8 mouse cellular contexts compared by ENCODE assay signal in genomic region chr16:17530640-17531288, GRCm38 (mm10). TPM values are rescaled to one million over a fixed set of nuclear protein-coding genes. Genes with fewer than 3 reads are reported as not detected.
DNase-seq lines count a peak whose midpoint lies in the region; ATAC-seq and TF ChIP-seq lines count a peak whose summit lies in the region.

Gene Thap7 (minus strand): TSS chr16:17531136.

- peak within 1 kb of the TSS; percentile 89 for H3K4me2 ChIP-seq in forebrain, postnatal 0 days (ENCODE audit: low read depth)
- H3K4me2 ChIP-seq in lung, embryonic 15.5 days, result peak within 1 kb of the TSS; percentile 82

- H3K4me1 ChIP-seq in G1E (ENCODE audit: insufficient read depth, low read depth, low read length), result peaks cover 46% of the 10 kb centered on the region
- H3K4me1 ChIP-seq in forebrain, postnatal 0 days (ENCODE audit: insufficient read depth), result peaks cover 14% of the 10 kb centered on the region
- peaks cover 17% of the 10 kb centered on the region for H3K4me1 ChIP-seq in lung, embryonic 15.5 days

- no peaks in the 10 kb centered on the region for H3K27me3 ChIP-seq in G1E (ENCODE audit: insufficient read depth, low read length)
- H3K27me3 ChIP-seq in forebrain, postnatal 0 days (ENCODE audit: insufficient read depth, low read length), result no peaks in the 10 kb centered on the region
- no peaks in the 10 kb centered on the region for H3K27me3 ChIP-seq in lung, embryonic 15.5 days

- H3K36me3 ChIP-seq in G1E (replicated peaks), result peaks cover 41% of the 10 kb centered on the region
- H3K36me3 ChIP-seq in forebrain, postnatal 0 days (ENCODE audit: insufficient read depth), result peaks cover 33% of the 10 kb centered on the region
- H3K36me3 ChIP-seq in lung, embryonic 15.5 days, result peaks cover 26% of the 10 kb centered on the region

- DNase-seq in G1E (ENCODE audit: low spot score), result peak; percentile 97
- DNase-seq in cerebellum, adult 18-20 months, result peak; percentile 95
- peak; percentile 98 for DNase-seq in forebrain, postnatal 0 days
- DNase-seq in heart, postnatal 4 days, result peak; percentile 98
- DNase-seq in layer of hippocampus, adult 8-10 months (ENCODE audit: low spot score in 2 of 2), result peak; percentile 93 to 94
- peak; percentile 94 for DNase-seq in ovary, adult 18-20 months (ENCODE audit: low spot score)
- DNase-seq in thymus, postnatal 0 days (ENCODE audit: low spot score), result peak; percentile 98

- peak within 1 kb of the TSS; percentile 100 for H3K27ac ChIP-seq in forebrain, postnatal 0 days (ENCODE audit: low read depth, low read length)
- H3K27ac ChIP-seq in lung, embryonic 15.5 days, result peak within 1 kb of the TSS; percentile 97

- no peaks in the 10 kb centered on the region for H3K9me3 ChIP-seq in G1E (replicated peaks)
- no peaks in the 10 kb centered on the region for H3K9me3 ChIP-seq in forebrain, postnatal 0 days (ENCODE audit: low read length)
- H3K9me3 ChIP-seq in lung, embryonic 15.5 days, result no peaks in the 10 kb centered on the region

- TF ChIP-seq CTCF in G1E (IDR thresholded peaks at IDR 0.05; ENCODE audit: low read depth, low read length), result no peak
- no peak for TF ChIP-seq CTCF in forebrain, postnatal 0 days (IDR thresholded peaks at IDR 0.05; ENCODE audit: low read depth)

- peak within 1 kb of the TSS; percentile 78 for H3K4me3 ChIP-seq in G1E (ENCODE audit: low read depth, low read length)
- peak within 1 kb of the TSS; percentile 72 for H3K4me3 ChIP-seq in forebrain, postnatal 0 days (ENCODE audit: low read depth, low read length)
- peak within 1 kb of the TSS; percentile 78 for H3K4me3 ChIP-seq in lung, embryonic 15.5 days

- peak within 1 kb of the TSS; percentile 93 for H3K9ac ChIP-seq in forebrain, postnatal 0 days
- H3K9ac ChIP-seq in lung, embryonic 15.5 days, result peak within 1 kb of the TSS; percentile 87

- 3% methylated on average over 67 of the region's 67 CpGs for WGBS in forebrain, postnatal 0 days
- WGBS in lung, embryonic 15.5 days, result under 1% methylated on average over 67 of the region's 67 CpGs

- peak; percentile 88 for ATAC-seq in G1E (ENCODE audit: extremely low read depth, insufficient number of reproducible peaks, low FRiP score, poor library complexity, severe bottlenecking)
- peak; percentile 98 for ATAC-seq in forebrain, postnatal 0 days
- ATAC-seq in lung, embryonic 15.5 days (ENCODE audit: borderline replicate concordance, extremely low read depth, low FRiP score, low TSS enrichment), result peak; percentile 97

RNA-seq across cellular contexts. Expression of gene Thap7, which starts in this region (rescaled TPM):
- total RNA-seq in G1E (2014; fragmentation: Nextera tagmentation) (11.7 and 22.5 TPM in 2 replicates), G1E (2017) (38.1 and 54.1 TPM in 2 replicates)
- polyA plus RNA-seq in G1E (2012), result 148 and 183 TPM in 2 replicates
- total RNA-seq in forebrain, postnatal 0 days (2014; rRNA removed), result 69.2 and 71.0 TPM in 2 replicates
- polyA plus RNA-seq in forebrain, postnatal 0 days (2015; fragmentation: Nextera tagmentation; extraction: Ambion mirVana), result 58.3 and 64.4 TPM in 2 replicates
- total RNA-seq in heart, postnatal 4 days (2021), result 10 to 100 TPM; 17.5 to 20.9 TPM
- total RNA-seq in layer of hippocampus, adult 8-10 months (2022), result 10 to 100 TPM; 42.9 to 47.0 (median 45.1) TPM
- polyA plus RNA-seq in lung, embryonic 15.5 days (2015; fragmentation: Nextera tagmentation; extraction: Ambion mirVana), result 54.5 and 56.8 TPM in 2 replicates
- polyA plus RNA-seq in thymus, postnatal 0 days (2015; fragmentation: Nextera tagmentation; extraction: Ambion mirVana), result 79.7 and 81.0 TPM in 2 replicates

Comparison
In these comparisons a context has a peak if more than half of its experiments do, and no peak if none do; other contexts are left out.
1. Peak in every context shown above with its lines: DNase-seq, ATAC-seq, H3K4me3 ChIP-seq and H3K27ac ChIP-seq.